Mouse (Mus musculus): ENCODE measurements around the gene Dynlt1c.
"Not testable (repeated sequence)": the region's sequence is repeated elsewhere in the genome, so short reads cannot be mapped to it uniquely, and the experiment has no call there.

Gene Dynlt1c

GRCm38 (mm10) chr17:6620035-6620434 lies 18.6 kb downstream of the Dynlt1c start:
- DNase-seq, result not testable (repeated sequence)

- DNase-seq, result not testable (repeated sequence)
These were observed 19.4 kb downstream of the Dynlt1c start for GRCm38 (mm10) chr17:6620730-6621451.

DNA sequence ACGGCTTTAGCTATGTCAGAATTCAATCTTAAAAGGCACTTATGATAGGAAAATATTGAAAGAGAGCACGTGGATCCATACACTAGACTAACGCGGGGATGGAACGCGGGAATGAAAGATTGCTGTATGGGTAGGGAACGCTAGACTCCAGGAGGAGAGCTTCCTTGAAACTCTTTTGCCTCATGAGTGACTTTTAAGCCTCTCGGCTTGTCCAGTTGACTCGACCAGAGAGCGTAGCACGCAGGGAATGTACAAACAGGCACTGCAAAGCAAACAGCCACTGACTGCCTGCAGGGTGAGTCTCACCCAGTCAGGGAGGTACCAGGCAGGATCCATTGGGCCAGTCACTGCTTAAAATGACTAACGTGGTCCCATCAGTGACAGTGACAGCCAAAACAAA lies 20.5 kb downstream of the Dynlt1c start:
- DNase-seq, result peak; percentile 30

DNA sequence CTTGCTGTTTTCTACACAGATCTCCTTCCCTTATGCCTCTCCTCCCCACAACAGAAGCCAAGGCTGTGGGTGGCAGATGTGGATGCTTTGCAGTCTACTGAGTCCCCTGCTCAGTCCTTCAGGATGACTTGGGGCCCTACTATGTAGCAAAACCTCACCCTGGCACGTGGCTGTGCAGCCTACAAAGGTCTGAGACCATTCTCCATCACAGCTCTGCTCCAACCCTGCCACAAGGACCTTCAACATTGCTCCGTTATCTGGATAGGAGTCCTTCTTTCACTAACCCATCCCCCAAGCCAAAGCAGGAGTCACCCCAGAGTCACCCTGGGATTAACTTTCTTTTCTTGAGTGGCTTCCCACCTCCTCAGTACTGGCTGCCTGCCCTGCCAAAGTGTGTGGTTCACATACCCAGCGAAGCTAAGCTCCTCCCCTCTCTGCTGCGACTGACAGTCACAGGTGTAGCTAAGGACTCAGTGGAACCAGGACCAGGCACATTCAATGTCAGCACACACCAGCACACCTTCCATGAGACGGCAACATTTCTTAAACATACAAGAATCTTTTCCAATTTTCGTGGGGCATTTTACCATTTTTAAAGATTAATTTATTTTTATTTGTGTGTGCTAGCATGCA lies 23.6 kb downstream of the Dynlt1c start:
- DNase-seq, result not testable (repeated sequence)

DNA sequence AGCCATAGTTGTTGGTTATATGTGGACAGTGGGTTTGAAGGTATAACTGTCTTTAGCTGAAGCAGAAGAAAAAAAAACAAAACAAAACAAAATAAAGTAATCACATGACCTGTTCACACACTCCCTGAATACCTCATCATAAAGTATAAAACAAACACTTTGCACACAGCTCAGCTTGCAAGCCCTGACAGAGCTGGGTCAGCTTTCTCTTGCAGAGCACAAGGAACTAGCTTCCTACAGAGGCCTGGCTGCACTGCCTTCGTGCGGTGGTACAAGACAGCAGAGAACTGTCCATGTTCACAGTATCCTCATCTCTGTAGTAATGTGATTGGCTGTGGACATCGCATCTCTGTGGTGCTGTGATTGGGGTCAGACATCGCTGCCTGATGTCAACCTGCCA lies 28.9 kb downstream of the Dynlt1c start:
- DNase-seq, result not testable (repeated sequence)

GRCm38 (mm10) chr17:6632850-6633249 lies 31.4 kb downstream of the Dynlt1c start:
- not testable (repeated sequence) for DNase-seq

DNA sequence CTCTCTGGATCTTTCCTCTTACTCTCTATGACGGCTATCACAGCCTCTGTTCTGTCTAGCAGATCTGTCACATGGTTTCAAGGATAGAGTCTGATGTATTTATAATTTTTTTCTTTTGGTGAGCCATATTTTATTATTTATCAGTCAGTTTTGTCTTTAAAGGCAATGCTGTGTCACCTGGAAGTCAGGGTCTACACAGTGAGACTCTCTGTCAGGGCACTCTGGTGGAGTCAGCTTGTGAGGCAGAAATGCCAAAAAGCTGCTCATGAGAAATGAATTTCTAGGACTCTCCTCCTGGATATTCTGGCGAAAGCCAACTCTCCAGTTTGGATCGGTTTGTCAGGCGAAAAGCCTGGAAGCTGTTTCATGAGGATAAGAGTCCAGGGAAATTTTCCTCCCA lies 34.3 kb downstream of the Dynlt1c start:
- not testable (repeated sequence) for DNase-seq

DNA sequence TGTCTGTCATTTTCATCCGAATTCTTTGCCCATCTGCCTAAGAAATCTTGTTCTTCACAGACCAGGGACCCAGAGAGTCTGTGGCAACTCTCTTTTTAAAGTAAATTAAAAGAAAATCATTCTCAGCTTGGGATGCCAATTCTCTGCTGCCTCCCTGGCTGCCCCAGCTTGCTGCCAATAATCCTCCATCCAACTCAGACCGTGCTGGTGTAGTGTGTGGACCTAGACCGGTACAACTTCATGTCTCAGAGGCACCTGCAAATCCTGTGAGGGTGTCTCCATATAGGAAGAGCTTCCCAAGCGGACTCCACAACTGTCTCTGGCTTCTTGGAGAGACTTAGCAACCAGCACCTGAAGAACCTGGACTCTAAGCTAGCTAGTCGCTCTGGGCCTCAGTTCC lies 35.4 kb downstream of the Dynlt1c start:
- no peak for DNase-seq

- not testable (repeated sequence) for DNase-seq
These were observed 36.0 kb downstream of the Dynlt1c start for GRCm38 (mm10) chr17:6637434-6637833.

DNA sequence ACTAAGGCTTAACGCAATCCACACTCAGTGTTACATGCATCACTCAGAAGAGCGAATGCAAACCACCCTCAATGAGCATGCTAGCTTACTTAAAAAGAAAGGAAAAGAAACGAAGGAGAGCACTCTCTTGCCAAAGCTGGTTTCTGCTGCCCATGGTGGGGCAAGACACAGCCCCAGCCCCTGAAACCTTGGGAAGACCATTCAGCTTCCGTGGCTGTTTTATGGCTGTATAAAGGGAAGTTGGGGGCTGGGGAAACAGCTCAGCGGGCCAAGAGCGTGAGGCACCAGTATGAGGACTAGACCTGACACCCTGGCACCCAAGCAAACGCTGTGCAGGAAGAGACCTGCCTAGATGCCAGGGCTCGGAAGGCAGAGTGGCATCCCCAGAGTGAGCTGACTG lies 37.0 kb downstream of the Dynlt1c start:
- not testable (repeated sequence) for DNase-seq

GRCm38 (mm10) chr17:6639486-6639885 lies 38.0 kb downstream of the Dynlt1c start:
- not testable (repeated sequence) for DNase-seq

- not testable (repeated sequence) for DNase-seq
These were observed 38.7 kb downstream of the Dynlt1c start for GRCm38 (mm10) chr17:6640044-6640637.

GRCm38 (mm10) chr17:6640771-6641429 lies 39.4 kb downstream of the Dynlt1c start:
- DNase-seq, result peak; percentile 88

GRCm38 (mm10) chr17:6644210-6644609 lies 42.7 kb downstream of the Dynlt1c start:
- DNase-seq, result not testable (repeated sequence)

- DNase-seq, result not testable (repeated sequence)
These were observed 43.2 kb downstream of the Dynlt1c start for GRCm38 (mm10) chr17:6644673-6645072.

GRCm38 (mm10) chr17:6645668-6646067 lies 44.2 kb downstream of the Dynlt1c start:
- DNase-seq, result not testable (repeated sequence)

GRCm38 (mm10) chr17:6646841-6647240 lies 45.4 kb downstream of the Dynlt1c start:
- not testable (repeated sequence) for DNase-seq

DNA sequence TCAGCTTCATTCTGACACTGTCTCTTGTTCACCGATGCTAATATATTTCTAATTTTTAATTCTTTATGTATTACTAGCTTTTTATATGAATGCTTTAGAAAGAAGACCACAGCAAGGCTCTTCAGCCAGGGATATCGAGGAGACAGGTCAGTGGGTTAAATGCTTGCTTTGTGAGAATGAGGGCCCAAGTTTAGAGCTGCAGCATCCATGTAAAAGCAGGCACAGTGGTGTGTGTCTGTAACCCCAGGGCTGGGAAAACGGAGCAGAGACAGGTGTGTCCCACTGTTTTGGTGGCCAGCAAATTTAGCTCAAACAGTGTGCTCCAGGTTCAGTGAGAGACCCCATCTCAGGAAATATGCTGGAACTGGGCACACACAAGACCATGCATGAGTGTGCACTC lies 46.0 kb downstream of the Dynlt1c start:
- DNase-seq, result not testable (repeated sequence)

- DNase-seq, result not testable (repeated sequence)
These were observed 49.6 kb downstream of the Dynlt1c start for GRCm38 (mm10) chr17:6650904-6651565.

DNA sequence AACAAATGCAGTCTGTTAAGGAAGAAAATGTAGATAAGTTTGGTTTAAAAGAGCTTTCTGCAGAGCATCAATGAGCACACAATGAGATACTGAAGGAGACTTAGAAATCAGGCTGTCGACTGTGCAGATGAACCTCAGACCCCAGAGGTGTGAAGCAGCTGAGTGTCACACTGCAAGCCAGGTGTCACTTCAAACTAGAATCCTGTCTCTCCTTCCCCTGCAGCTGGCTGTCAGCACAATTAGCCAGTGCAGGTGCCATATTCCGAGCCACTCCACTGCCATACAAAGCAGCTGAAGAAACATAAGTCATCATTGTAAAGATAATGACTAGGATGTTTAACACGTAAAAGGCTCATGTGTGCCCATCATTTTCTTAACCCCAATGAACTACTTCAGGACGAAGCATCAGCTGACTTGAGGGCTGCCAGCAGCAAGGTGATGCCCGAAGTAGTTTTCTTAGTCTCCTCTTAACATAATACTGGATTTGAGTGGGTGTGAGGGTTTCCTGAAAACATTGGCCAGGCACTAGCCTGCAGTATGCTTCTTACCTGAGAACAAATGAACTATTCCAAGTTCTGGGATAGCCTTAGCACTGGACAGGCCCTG lies 52.0 kb downstream of the Dynlt1c start:
- not testable (repeated sequence) for DNase-seq

DNA sequence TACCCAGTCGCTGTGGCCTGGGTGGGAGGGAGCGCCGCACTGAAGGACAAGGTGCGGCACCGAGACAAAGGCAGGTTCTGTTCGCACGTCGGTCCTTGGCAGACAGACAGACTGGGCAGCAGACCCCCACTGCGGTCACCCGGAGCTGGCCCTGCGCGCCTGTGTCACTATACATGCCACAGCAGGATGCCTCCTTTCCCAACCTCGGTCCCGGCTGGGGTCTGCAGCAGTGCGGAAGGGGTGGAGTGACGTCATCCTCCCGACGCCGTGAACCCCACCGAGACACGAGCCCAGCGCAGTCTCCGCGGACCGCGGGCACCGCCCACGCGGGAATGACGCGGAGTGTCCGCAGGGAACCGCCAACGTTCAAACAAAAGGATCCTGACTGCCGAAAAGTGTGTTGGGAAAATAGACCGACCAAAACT lies 53.6 kb downstream of the Dynlt1c start:
- peak; percentile 75 for DNase-seq

Measured in lung, postnatal 36 days (tissue).